ENCODE assay signal across 12 mouse cellular contexts in the genomic region with DNA sequence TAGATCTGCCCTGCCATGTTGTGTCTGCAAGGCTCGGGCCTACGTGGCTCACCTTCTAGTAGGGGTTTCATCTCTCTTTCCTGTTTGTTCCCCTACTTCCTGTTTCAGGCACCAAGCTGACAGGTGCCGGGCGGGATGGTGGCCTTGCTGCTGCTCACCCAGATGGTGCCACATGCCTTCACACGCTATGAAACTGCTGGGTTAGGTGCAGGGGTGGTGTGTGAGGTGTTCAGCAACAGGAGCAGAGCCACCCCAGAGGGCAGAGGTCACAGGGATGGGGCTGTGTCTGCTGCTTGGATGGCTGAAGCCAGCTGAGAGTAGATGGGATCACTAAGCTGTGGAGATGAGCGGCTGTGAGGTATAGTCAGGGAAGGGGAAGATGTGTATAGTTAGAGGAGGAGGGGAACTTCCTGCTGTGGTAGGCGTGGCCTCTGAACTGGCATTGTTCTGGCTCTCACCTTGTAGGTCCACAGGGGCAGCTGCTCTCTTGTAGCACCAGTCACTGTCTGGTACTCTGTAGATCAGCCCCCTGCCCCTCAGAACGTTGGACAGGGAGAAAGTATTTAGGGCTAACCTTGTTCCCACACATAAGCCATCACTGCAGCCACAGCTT. TPM values are rescaled to one million over a fixed set of nuclear protein-coding genes. Genes with fewer than 3 reads are reported as not detected.
DNase-seq lines count a peak whose midpoint lies in the region; ATAC-seq and TF ChIP-seq lines count a peak whose summit lies in the region.
"Had no signal": no experiment of that assay in that cellular context is flagged by ENCODE, and none has a peak within 500 bp of the region (broad histone marks: within the 10 kb centered on the region; RNA-seq: fewer than 3 reads in every experiment).

No protein-coding gene starts in this region.

- no peaks in the 10 kb centered on the region for H3K9me3 ChIP-seq in liver, embryonic 11.5 days (ENCODE audit: control insufficient read depth, low read length)
- H3K9me3 ChIP-seq in liver, postnatal 0 days (ENCODE audit: low read length): no peaks in the 10 kb centered on the region
- H3K9me3 ChIP-seq: heart, embryonic 10.5 days; neural tube, embryonic 12.5 days had no signal

- no peaks in the 10 kb centered on the region for H3K36me3 ChIP-seq in liver, adult 2 months (ENCODE audit: control insufficient read depth, insufficient read depth, low read length)
- peaks cover 3% of the 10 kb centered on the region; the same call in 1 of the 2 replicates for H3K36me3 ChIP-seq in liver, embryonic 11.5 days (ENCODE audit: control insufficient read depth, insufficient read depth, low read length)
- H3K36me3 ChIP-seq in liver, postnatal 0 days (replicated peaks; ENCODE audit: insufficient read depth, low read length): no peaks in the 10 kb centered on the region; the same call in 1 of the 2 replicates
- no peaks in the 10 kb centered on the region for H3K36me3 ChIP-seq in thymus, adult 2 months (ENCODE audit: control insufficient read depth, insufficient read depth, low read length)

- H3K79me2 ChIP-seq in liver, adult 2 months (ENCODE audit: control insufficient read depth, insufficient read depth, low read length): peaks cover 44% of the 10 kb centered on the region; the same call in 1 of the 2 replicates

- H3K27me3 ChIP-seq in liver, adult 2 months (ENCODE audit: control insufficient read depth, insufficient read depth, low read length): no peaks in the 10 kb centered on the region
- no peaks in the 10 kb centered on the region for H3K27me3 ChIP-seq in liver, embryonic 11.5 days (replicated peaks; ENCODE audit: control insufficient read depth, insufficient read depth, low read length)
- H3K27me3 ChIP-seq in liver, postnatal 0 days (ENCODE audit: insufficient read depth, low read length): no peaks in the 10 kb centered on the region
- H3K27me3 ChIP-seq in thymus, adult 2 months (ENCODE audit: control insufficient read depth, insufficient read depth, low read length): no peaks in the 10 kb centered on the region
- H3K27me3 ChIP-seq: neural tube, embryonic 12.5 days had no signal

- no peak overlapping the region for H3K9ac ChIP-seq in liver, adult 2 months (ENCODE audit: low read depth, low read length)
- no peak overlapping the region for H3K9ac ChIP-seq in liver, embryonic 11.5 days (ENCODE audit: low read depth, low read length)
- H3K9ac ChIP-seq in liver, postnatal 0 days (replicated peaks): no peak overlapping the region
- H3K9ac ChIP-seq: liver, embryonic 14.5 days; neural tube, embryonic 12.5 days had no signal

- no peak overlapping the region for H3K4me2 ChIP-seq in liver, embryonic 11.5 days
- no peak overlapping the region for H3K4me2 ChIP-seq in liver, postnatal 0 days (ENCODE audit: low read depth, low read length)
- H3K4me2 ChIP-seq: neural tube, embryonic 12.5 days had no signal

- peak overlapping the region; percentile 63 for H3K27ac ChIP-seq in liver, adult 2 months (replicated peaks; ENCODE audit: insufficient read depth, low read depth, low read length)
- H3K27ac ChIP-seq in liver, embryonic 11.5 days (ENCODE audit: low read depth, low read length): no peak overlapping the region
- peak overlapping the region; percentile 25 for H3K27ac ChIP-seq in liver, postnatal 0 days (ENCODE audit: low read depth)
- peak overlapping the region; percentile 98 for H3K27ac ChIP-seq in thymus, adult 2 months (ENCODE audit: control insufficient read depth, insufficient read depth, low read length)
- H3K27ac ChIP-seq: liver, embryonic 14.5 days; neural tube, embryonic 12.5 days had no signal

- H3K4me3 ChIP-seq in liver, adult 2 months (ENCODE audit: insufficient read depth, low read depth, low read length): no peak overlapping the region
- H3K4me3 ChIP-seq in liver, embryonic 11.5 days (ENCODE audit: low read depth, low read length): no peak overlapping the region
- H3K4me3 ChIP-seq in liver, postnatal 0 days (ENCODE audit: low read depth, low read length): no peak overlapping the region
- peak overlapping the region; percentile 30 for H3K4me3 ChIP-seq in thymus, adult 2 months (ENCODE audit: control insufficient read depth, insufficient read depth, low read length)
- H3K4me3 ChIP-seq: heart, embryonic 10.5 days; neural tube, embryonic 12.5 days had no signal

- DNase-seq in liver, adult 2 months (ENCODE audit: extremely low read depth, low read depth, low spot score): no peak
- DNase-seq in liver, embryonic 11.5 days (ENCODE audit: low spot score): no peak
- peak; percentile 90 for DNase-seq in R1 (ENCODE audit: low read depth, low spot score)
- DNase-seq in liver, postnatal 0 days: no peak
- DNase-seq in thymus, adult 2 months: peak; percentile 79
- DNase-seq in kidney, postnatal 4 days: no peak
- DNase-seq in ovary, postnatal 14 days (ENCODE audit: low spot score): no peak
- DNase-seq in cerebellum, postnatal 36 days: no peak
- DNase-seq: cerebellum, postnatal 25 days had no signal

- TF ChIP-seq POLR2A in liver, adult 2 months (IDR thresholded peaks at IDR 0.05; ENCODE audit: extremely low read depth, insufficient read depth, low read length): no peak
- TF ChIP-seq POLR2A in thymus, adult 2 months (IDR thresholded peaks at IDR 0.05; ENCODE audit: control insufficient read depth, extremely low read depth, insufficient read depth, low read length, poor library complexity): peak; percentile 44; the same call in 1 of the 2 replicates

- TF ChIP-seq CTCF in liver, adult 2 months (IDR thresholded peaks at IDR 0.05; ENCODE audit: low read depth, low read length): no peak
- no peak for TF ChIP-seq CTCF in liver, postnatal 0 days (IDR thresholded peaks at IDR 0.05; ENCODE audit: low read depth)
- peak; percentile 35; the same call in 1 of the 2 replicates for TF ChIP-seq CTCF in thymus, adult 2 months (IDR thresholded peaks at IDR 0.05; ENCODE audit: borderline replicate concordance, control insufficient read depth, extremely low read depth, insufficient read depth, low read length, poor library complexity)

- no peak for TF ChIP-seq EP300 in liver, postnatal 0 days (IDR thresholded peaks at IDR 0.05; ENCODE audit: low read depth)

- no peak for ATAC-seq in liver, embryonic 11.5 days (replicated peaks; ENCODE audit: low FRiP score)
- ATAC-seq in liver, postnatal 0 days: 0 out of 2 replicates have a peak, but pooled peaks have one; percentile 9

- 71% methylated on average over 8 of the region's 8 CpGs for WGBS in liver, adult 2 months
- WGBS in liver, embryonic 11.5 days: 47% methylated on average over 8 of the region's 8 CpGs
- 38% methylated on average over 8 of the region's 8 CpGs for WGBS in liver, postnatal 0 days (ENCODE audit: insufficient replicate concordance)
- 7% methylated on average over 8 of the region's 8 CpGs for WGBS in thymus, adult 2 months

- H3K4me1 ChIP-seq in liver, adult 2 months (ENCODE audit: control insufficient read depth, insufficient read depth, low read length): peaks cover 37% of the 10 kb centered on the region
- peaks cover 35% of the 10 kb centered on the region for H3K4me1 ChIP-seq in liver, embryonic 11.5 days (replicated peaks; ENCODE audit: control insufficient read depth, insufficient read depth, low read length)
- peaks cover 45% of the 10 kb centered on the region for H3K4me1 ChIP-seq in liver, postnatal 0 days (ENCODE audit: insufficient read depth)
- peaks cover 82% of the 10 kb centered on the region for H3K4me1 ChIP-seq in thymus, adult 2 months (replicated peaks; ENCODE audit: control insufficient read depth, insufficient read depth, low read length)

RNA-seq across cellular contexts. Expression of gene Galnt2, which starts 42.5 kb away (rescaled TPM):
- total RNA-seq in liver, adult 2 months (2014; rRNA removed): 9.3 and 11.3 TPM in 2 replicates
- 7.3 and 11.3 TPM in 2 replicates for polyA plus RNA-seq in liver, adult 2 months (2012; rRNA removed)
- polyA plus RNA-seq in liver, embryonic 11.5 days (2014; fragmentation: Nextera tagmentation; extraction: Ambion mirVana): 46.6 and 48.6 TPM in 2 replicates
- polyA plus RNA-seq in liver, postnatal 0 days (2015; fragmentation: Nextera tagmentation; extraction: Ambion mirVana): 23.3 and 23.5 TPM in 2 replicates
- polyA plus RNA-seq in thymus, adult 2 months (2012; rRNA removed): 22.2 and 29.0 TPM in 2 replicates

Comparison
In these comparisons a context has a peak if more than half of its experiments do, and no peak if none do; other contexts are left out.
1. DNase-seq: peak in R1 (single experiment) and thymus, adult 2 months (single experiment); none in liver, adult 2 months (single experiment), liver, embryonic 11.5 days (single experiment), liver, postnatal 0 days (single experiment), kidney, postnatal 4 days (0 of 2), ovary, postnatal 14 days (single experiment) and cerebellum, postnatal 36 days (0 of 2).